ENCODE assay signal across 16 mouse cellular contexts in genomic region chr19:10086976-10087375, GRCm38 (mm10). TPM values are rescaled to one million over a fixed set of nuclear protein-coding genes. Genes with fewer than 3 reads are reported as not detected.
DNase-seq lines count a peak whose midpoint lies in the region; TF ChIP-seq lines count a peak whose summit lies in the region.
"Had no signal": no experiment of that assay in that cellular context is flagged by ENCODE, and none has a peak within 500 bp of the region (broad histone marks: within the 10 kb centered on the region; RNA-seq: fewer than 3 reads in every experiment).

No protein-coding gene starts in this region.

- peak overlapping the region; percentile 57 for H3K27ac ChIP-seq in layer of hippocampus, adult 2 months
- H3K27ac ChIP-seq in thymus, adult 2 months (ENCODE audit: control insufficient read depth, insufficient read depth, low read length), result no peak overlapping the region
- H3K27ac ChIP-seq: embryonic facial prominence, embryonic 10.5 days; embryonic facial prominence, embryonic 12.5 days; forebrain, embryonic 10.5 days; forebrain, embryonic 12.5 days had no signal

- no peak for TF ChIP-seq POLR2A in thymus, adult 2 months (IDR thresholded peaks at IDR 0.05; ENCODE audit: control insufficient read depth, extremely low read depth, insufficient read depth, low read length, poor library complexity)

- 93% methylated on average over 4 of the region's 4 CpGs for WGBS in thymus, adult 2 months

- DNase-seq in layer of hippocampus, adult 2 months (ENCODE audit: low spot score in 2 of 2), result no peak
- DNase-seq in layer of hippocampus, adult 18-20 months (ENCODE audit: low spot score in 2 of 2), result no peak
- peak; percentile 51 for DNase-seq in testis, postnatal 10 days (ENCODE audit: low spot score)
- DNase-seq in thymus, adult 2 months, result no peak
- no peak for DNase-seq in kidney, adult 11 months
- DNase-seq: adrenal gland, postnatal 14 days; adrenal gland, postnatal 36 days; cerebellum, adult 11-12 months; cerebellum, adult 2 months; cerebellum, adult 9-10 months; cerebellum, postnatal 10 days; cerebellum, postnatal 25 days had no signal

- no peak overlapping the region for H3K4me3 ChIP-seq in layer of hippocampus, adult 2 months
- no peak overlapping the region for H3K4me3 ChIP-seq in thymus, adult 2 months (ENCODE audit: control insufficient read depth, insufficient read depth, low read length)
- H3K4me3 ChIP-seq: embryonic facial prominence, embryonic 10.5 days; embryonic facial prominence, embryonic 12.5 days; forebrain, embryonic 10.5 days; forebrain, embryonic 12.5 days had no signal

- H3K4me1 ChIP-seq in thymus, adult 2 months (replicated peaks; ENCODE audit: control insufficient read depth, insufficient read depth, low read length), result no peaks in the 10 kb centered on the region
- H3K4me1 ChIP-seq: embryonic facial prominence, embryonic 10.5 days; embryonic facial prominence, embryonic 12.5 days; forebrain, embryonic 10.5 days; forebrain, embryonic 12.5 days had no signal

- H3K27me3 ChIP-seq in thymus, adult 2 months (ENCODE audit: control insufficient read depth, insufficient read depth, low read length), result no peaks in the 10 kb centered on the region
- H3K27me3 ChIP-seq: embryonic facial prominence, embryonic 12.5 days; forebrain, embryonic 12.5 days had no signal

- peaks cover 7% of the 10 kb centered on the region for H3K36me3 ChIP-seq in thymus, adult 2 months (ENCODE audit: control insufficient read depth, insufficient read depth, low read length)

- no peak for TF ChIP-seq CTCF in layer of hippocampus, adult 2 months (conservative IDR thresholded peaks at IDR 0.05)
- TF ChIP-seq CTCF in thymus, adult 2 months (IDR thresholded peaks at IDR 0.05; ENCODE audit: borderline replicate concordance, control insufficient read depth, extremely low read depth, insufficient read depth, low read length, poor library complexity), result no peak

RNA-seq across cellular contexts. Expression of gene Fads2, which starts 14.6 kb away (rescaled TPM):
- 100 to 1,000 TPM; 147 to 152 TPM for total RNA-seq in layer of hippocampus, adult 2 months (2021)
- 100 to 1,000 TPM; 140 to 145 TPM for total RNA-seq in layer of hippocampus, adult 18-20 months (2021)
- 36.3 and 45.6 TPM in 2 replicates for polyA plus RNA-seq in thymus, adult 2 months (2012; rRNA removed)

RNA-seq across cellular contexts. Expression of gene Fads3, which starts 45.6 kb away (rescaled TPM):
- total RNA-seq in layer of hippocampus, adult 2 months (2021), result 10 to 100 TPM; 25.0 to 25.6 TPM
- total RNA-seq in layer of hippocampus, adult 18-20 months (2021), result 10 to 100 TPM; 22.9 to 25.2 TPM
- polyA plus RNA-seq in thymus, adult 2 months (2012; rRNA removed), result 13.6 and 19.9 TPM in 2 replicates
